Mouse (Mus musculus): ENCODE measurements around the gene Lgals3.

DNA sequence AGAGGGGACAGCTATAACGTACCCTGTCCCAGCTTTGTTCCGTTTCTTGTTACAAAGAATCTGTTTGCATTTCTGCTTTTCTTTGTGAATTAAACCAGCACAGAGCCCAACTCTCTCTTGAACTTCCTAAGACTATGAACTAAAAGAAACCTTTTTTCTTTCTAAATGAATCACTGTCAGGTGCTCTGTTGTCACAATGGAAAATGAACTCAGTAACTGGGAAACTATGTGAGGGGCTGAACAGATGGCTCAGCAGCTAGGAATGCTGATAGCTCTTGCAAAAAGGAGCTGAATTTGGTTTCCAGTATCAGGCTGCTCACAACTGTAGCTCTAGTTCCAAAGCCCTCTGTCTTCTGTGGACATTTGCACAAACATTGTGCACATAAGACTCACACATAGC, 16.6 kb upstream of the Lgals3 start:
- TF ChIP-seq CTCF (IDR thresholded peaks at IDR 0.05; ENCODE audit: borderline replicate concordance, extremely low read depth, insufficient read depth, insufficient read length) (no peak), POLR2A (IDR thresholded peaks at IDR 0.05; ENCODE audit: borderline replicate concordance, extremely low read depth, insufficient read depth, insufficient read length, poor library complexity, severe bottlenecking) (no peak)

Measured in brain, embryonic 14.5 days (tissue).